Mouse (Mus musculus) forebrain, embryonic 10.5 days (tissue): Measurements from ENCODE around the gene Sapcd1. TPM values are rescaled to one million over a fixed set of nuclear protein-coding genes. Genes with fewer than 3 reads are reported as not detected.

Experiments used
- DNase-seq: peaks from one replicate; pipeline ENCODE4 v3.0.0-alpha.2; 2017; ENCODE audit warnings: low spot score; ENCODE audit errors: extremely low spot score
- H3K27ac ChIP-seq: fragments of 300-500 bp; sonication (generic); 2 replicates; pipeline ENCODE4 v1.5.1; 2016; ENCODE audit warnings: mild to moderate bottlenecking
- H3K27me3 ChIP-seq: fragments of 300-500 bp; sonication (generic); 2 replicates; pipeline ENCODE4 v1.6.1; 2016; ENCODE audit warnings: mild to moderate bottlenecking; ENCODE audit not compliant: poor library complexity, severe bottlenecking
- H3K36me3 ChIP-seq: fragments of 300-500 bp; sonication (generic); replicated peaks from 2 replicates; pipeline ENCODE4 v1.6.1; 2016; ENCODE audit warnings: mild to moderate bottlenecking, moderate library complexity
- H3K4me1 ChIP-seq: fragments of 300-500 bp; sonication (generic); 2 replicates; pipeline ENCODE4 v1.6.1; 2016
- H3K4me3 ChIP-seq: fragments of 300-500 bp; sonication (generic); 2 replicates; pipeline ENCODE4 v1.5.1; 2016; ENCODE audit warnings: mild to moderate bottlenecking, moderate library complexity
- H3K9me3 ChIP-seq: fragments of 300-500 bp; sonication (generic); 2 replicates; pipeline ENCODE4 v1.6.1; 2016; ENCODE audit warnings: mild to moderate bottlenecking, moderate library complexity
- WGBS: fragments of 180-500 bp; shearing (Covaris S2); methylation state at CpG from one replicate; pipeline ENCODE4 v1.1.7; 2016; 5-methylcytosine and 5-hydroxymethylcytosine counted together
- polyA plus RNA-seq: library from polyadenylated mRNA; unstranded; fragments of >200 nt; fragmentation: Nextera tagmentation; extraction: Ambion mirVana; gene quantifications from 2 replicates; pipeline ENCODE4 v1.2.1, GENCODE M21; 2016

Sapcd1 gene
- polyA plus RNA-seq = 3.0 and 4.1 TPM in 2 replicates

DNA sequence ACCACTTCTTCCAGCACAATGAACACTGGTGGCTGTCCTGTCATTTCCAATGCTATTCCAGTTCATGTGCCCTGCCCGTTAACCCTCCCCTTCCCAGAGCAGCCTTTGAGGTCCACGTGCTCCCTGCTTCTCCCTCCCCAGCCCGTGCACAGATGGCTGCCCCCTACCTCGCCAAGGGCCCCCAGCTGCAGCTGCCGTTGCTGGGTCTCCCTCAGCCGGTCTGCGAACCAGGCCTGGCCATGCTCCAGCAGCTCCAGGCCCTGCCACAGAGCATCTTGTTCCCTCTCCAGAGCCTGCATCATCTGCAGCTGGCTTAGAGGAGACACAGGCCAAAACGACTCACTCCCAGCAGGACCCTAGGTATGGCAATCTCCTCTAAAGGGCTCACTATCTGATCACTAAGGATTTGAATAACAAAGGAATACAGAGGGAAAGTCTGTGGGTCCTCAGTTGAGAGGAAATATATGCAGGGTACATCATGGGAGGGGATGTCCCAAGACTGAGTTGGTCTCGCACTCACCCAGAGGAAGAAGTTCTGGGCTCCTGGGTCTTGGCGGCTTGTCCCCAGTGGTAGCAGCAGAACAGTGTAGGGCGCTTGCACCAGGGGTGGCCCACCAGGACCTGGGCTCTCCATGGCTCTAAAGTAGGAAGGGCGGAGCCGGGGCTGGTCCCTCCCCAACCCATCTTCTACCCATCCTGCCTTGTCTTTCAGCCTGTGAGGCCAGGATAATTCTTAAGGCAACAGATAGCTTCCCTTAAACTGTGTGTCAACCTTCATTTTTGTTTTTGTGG lies at the start of gene Sapcd1:
Sapcd1 (minus strand) TSS at position 740 of the 792 bp plus-strand sequence.
- Histone ChIP-seq H3K27me3 (0 out of 2 replicates have a peak, but pooled peaks cover 3% of the 10 kb centered on the region), H3K4me1 (peaks cover 60% of the 10 kb centered on the region), H3K4me3 (peak within 1 kb of the TSS; percentile 28), H3K36me3 (no peaks in the 10 kb centered on the region), H3K27ac (peak within 1 kb of the TSS; percentile 80), H3K9me3 (no peaks in the 10 kb centered on the region)
- peak; percentile 19 for DNase-seq
- WGBS = 38% methylated on average over 13 of the region's 13 CpGs

DNA sequence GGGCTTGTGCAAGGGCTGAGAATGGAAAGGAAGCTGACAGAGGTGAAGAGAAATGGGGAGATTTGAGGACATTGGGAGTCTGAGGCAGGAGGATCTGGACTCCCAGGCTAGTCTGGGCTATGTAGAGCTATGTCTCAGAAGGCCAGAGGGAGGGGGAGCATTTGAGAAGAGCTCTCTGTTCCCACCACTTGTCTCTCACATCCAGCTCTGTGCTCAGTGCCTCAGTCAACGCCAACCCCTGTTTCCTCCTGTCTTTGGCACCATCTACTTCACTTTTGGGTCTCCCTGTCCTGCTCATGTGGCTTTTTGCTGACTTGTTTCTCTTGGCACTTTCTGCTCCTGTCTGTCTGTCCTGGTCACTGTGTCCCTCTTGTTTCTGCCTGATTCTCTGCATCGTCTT lies 49.5 kb upstream of the Sapcd1 start:
- 51% methylated on average over 2 of the region's 2 CpGs for WGBS
- no peaks in the 10 kb centered on the region for H3K9me3 ChIP-seq
- no peaks in the 10 kb centered on the region for H3K36me3 ChIP-seq
- peak overlapping the region; percentile 42 for H3K4me3 ChIP-seq
- H3K4me1 ChIP-seq = peaks cover 33% of the 10 kb centered on the region
- H3K27me3 ChIP-seq = peaks cover 37% of the 10 kb centered on the region
- peak overlapping the region; percentile 81 for H3K27ac ChIP-seq
- DNase-seq = no peak

DNA sequence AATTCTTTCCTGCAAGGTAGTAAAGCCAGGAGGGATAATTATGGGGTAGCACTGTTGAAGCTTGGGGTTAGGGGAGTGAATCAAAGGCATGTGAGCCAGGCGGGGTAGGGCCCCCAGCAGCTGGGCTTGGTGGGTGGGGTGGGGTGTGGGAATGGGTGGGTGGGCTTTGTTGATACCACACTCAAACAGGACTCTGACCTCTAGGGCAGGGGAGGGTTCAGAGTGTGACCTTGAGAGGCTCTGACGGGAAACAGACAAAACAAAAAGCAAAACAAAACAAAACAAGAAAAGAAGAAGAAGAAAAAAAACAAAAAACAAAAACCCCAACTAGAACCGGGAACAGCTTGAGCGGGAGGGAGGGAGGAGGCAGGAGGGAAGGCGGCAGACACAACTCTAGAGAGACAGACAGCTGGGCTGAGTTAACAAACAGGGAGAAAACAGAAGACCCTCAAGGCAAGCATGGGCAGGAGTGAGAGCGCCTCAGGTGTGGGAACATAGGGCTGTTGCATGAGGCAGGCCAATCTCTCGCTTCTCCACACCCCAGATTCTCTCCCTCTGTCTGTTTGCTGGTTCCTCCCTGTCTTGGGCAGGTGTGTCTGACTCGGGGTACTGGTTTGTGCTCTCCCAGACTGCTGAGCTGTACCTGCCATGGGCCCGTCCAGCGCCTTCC lies 48.8 kb upstream of the Sapcd1 start, which contains the start of gene Ly6g6e:
Ly6g6e (plus strand) TSS at position 396 of the 670 bp plus-strand sequence.
- Histone ChIP-seq H3K27ac (peak within 1 kb of the TSS; percentile 81), H3K4me1 (peaks cover 33% of the 10 kb centered on the region), H3K27me3 (peaks cover 37% of the 10 kb centered on the region), H3K36me3 (no peaks in the 10 kb centered on the region), H3K4me3 (peak within 1 kb of the TSS; percentile 42), H3K9me3 (no peaks in the 10 kb centered on the region)
- no peak for DNase-seq
- WGBS = 21% methylated on average over 10 of the region's 10 CpGs

GRCm38 (mm10) chr17:35074097-35074496 lies 46.3 kb upstream of the Sapcd1 start:
- H3K27ac ChIP-seq = 0 out of 2 replicates have a peak overlapping the region, but pooled peaks have one; percentile 9
- H3K9me3 ChIP-seq = no peaks in the 10 kb centered on the region
- H3K4me1 ChIP-seq = peaks cover 28% of the 10 kb centered on the region
- DNase-seq = no peak
- H3K36me3 ChIP-seq = no peaks in the 10 kb centered on the region
- H3K4me3 ChIP-seq = no peak overlapping the region
- WGBS = 57% methylated on average over 17 of the region's 17 CpGs
- peaks cover 30% of the 10 kb centered on the region for H3K27me3 ChIP-seq

DNA sequence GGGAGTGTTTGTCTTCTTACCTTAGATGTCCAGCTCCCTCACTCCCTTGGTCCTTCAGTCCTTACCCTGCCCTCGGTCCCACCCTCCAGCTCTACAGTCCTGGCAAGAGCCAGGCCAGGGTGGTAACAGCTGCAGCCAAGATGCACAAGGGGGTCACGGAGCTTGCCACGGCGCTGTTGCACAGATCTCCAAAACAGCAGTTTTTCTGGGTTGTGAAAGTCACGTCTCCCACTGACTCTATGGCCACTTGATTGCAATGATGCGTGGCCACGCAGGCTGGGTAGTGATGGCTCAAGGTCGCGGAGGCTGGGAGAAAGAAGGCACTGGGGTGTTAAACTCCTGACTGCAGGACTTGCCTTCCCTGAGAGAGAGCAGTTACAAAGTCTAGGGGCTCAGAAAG lies 43.6 kb upstream of the Sapcd1 start:
- Histone ChIP-seq H3K4me3 (no peak overlapping the region), H3K36me3 (no peaks in the 10 kb centered on the region), H3K9me3 (no peaks in the 10 kb centered on the region), H3K27ac (no peak overlapping the region), H3K27me3 (peaks cover 33% of the 10 kb centered on the region), H3K4me1 (peaks cover 9% of the 10 kb centered on the region)
- no peak for DNase-seq
- 89% methylated on average over 9 of the region's 9 CpGs for WGBS

DNA sequence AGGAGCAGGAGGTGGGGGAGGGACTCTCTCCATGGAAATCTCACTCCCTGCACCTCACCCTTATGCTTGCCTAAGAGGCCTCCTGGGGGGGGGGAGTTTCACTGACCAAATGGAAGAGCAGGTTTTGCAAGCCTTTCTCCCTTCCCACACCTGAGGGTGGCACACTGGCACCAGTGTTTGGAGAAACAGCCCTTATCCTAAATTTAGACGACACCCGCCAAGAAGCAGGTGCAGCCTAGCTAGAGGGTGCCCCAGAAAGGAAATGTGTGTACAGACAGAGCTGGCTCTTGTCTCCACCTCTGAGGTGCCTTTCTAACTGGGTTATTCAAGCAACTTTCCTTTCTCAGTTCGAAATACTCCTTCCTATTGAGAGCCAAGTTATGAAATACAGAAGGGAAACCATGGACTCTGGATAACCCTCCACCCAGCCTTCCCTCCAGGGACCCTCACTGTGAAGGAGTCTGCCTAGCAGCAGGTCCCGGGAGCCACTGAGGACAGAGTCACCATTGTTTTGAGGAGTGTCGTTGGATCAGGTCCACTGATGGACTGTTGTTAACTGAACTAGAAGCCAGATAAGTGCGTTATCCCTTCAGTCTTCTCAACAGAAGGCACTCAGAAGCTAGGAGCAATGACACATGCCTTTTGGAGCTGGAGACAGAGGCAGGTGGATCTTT lies 42.9 kb upstream of the Sapcd1 start:
- Histone ChIP-seq H3K27ac (no peak overlapping the region), H3K9me3 (no peaks in the 10 kb centered on the region), H3K36me3 (no peaks in the 10 kb centered on the region), H3K4me3 (no peak overlapping the region; the same call in 1 of the 2 replicates), H3K27me3 (peaks cover 41% of the 10 kb centered on the region), H3K4me1 (peaks cover 8% of the 10 kb centered on the region)
- 65% methylated on average over 6 of the region's 6 CpGs for WGBS
- no peak for DNase-seq

- H3K4me1 ChIP-seq = peaks cover 24% of the 10 kb centered on the region
- 89% methylated on average over 17 of the region's 17 CpGs for WGBS
- 0 out of 2 replicates have a peak overlapping the region, but pooled peaks have one; percentile 6 for H3K27ac ChIP-seq
- H3K36me3 ChIP-seq = peaks cover 2% of the 10 kb centered on the region
- H3K9me3 ChIP-seq = no peaks in the 10 kb centered on the region
- DNase-seq = no peak
- peaks cover 64% of the 10 kb centered on the region for H3K27me3 ChIP-seq
- H3K4me3 ChIP-seq = no peak overlapping the region
Observed at GRCm38 (mm10) chr17:35068213-35068914, 40.5 kb upstream of the Sapcd1 start.

DNA sequence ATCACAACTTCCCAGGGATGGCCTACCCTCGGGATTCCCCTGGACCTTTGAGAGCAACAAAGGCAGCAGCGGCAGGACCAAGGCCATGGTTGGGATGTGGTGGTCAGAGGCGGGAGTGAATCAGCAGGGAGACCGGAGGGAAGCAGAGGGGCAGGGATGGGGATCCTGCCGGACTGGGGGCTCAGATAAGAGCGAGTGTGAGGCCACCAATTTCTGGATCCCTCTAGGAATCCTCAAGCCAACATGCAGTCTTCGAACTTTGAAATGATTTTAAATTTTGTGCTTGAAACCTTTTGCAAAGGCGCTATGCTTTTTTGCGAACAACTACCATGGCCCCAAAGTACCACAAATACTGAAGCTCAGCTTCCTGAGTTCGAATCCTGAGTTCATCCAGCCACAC lies 38.3 kb upstream of the Sapcd1 start, which contains the start of gene Mpig6b:
Mpig6b (minus strand) TSS at position 101 of the 400 bp plus-strand sequence.
- Histone ChIP-seq H3K4me3 (peak within 1 kb of the TSS; percentile 50), H3K36me3 (peaks cover 24% of the 10 kb centered on the region), H3K4me1 (peaks cover 31% of the 10 kb centered on the region), H3K27me3 (peaks cover 80% of the 10 kb centered on the region), H3K27ac (peak within 1 kb of the TSS; percentile 77), H3K9me3 (no peaks in the 10 kb centered on the region)
- DNase-seq = no peak
- 44% methylated on average over 10 of the region's 10 CpGs for WGBS

DNA sequence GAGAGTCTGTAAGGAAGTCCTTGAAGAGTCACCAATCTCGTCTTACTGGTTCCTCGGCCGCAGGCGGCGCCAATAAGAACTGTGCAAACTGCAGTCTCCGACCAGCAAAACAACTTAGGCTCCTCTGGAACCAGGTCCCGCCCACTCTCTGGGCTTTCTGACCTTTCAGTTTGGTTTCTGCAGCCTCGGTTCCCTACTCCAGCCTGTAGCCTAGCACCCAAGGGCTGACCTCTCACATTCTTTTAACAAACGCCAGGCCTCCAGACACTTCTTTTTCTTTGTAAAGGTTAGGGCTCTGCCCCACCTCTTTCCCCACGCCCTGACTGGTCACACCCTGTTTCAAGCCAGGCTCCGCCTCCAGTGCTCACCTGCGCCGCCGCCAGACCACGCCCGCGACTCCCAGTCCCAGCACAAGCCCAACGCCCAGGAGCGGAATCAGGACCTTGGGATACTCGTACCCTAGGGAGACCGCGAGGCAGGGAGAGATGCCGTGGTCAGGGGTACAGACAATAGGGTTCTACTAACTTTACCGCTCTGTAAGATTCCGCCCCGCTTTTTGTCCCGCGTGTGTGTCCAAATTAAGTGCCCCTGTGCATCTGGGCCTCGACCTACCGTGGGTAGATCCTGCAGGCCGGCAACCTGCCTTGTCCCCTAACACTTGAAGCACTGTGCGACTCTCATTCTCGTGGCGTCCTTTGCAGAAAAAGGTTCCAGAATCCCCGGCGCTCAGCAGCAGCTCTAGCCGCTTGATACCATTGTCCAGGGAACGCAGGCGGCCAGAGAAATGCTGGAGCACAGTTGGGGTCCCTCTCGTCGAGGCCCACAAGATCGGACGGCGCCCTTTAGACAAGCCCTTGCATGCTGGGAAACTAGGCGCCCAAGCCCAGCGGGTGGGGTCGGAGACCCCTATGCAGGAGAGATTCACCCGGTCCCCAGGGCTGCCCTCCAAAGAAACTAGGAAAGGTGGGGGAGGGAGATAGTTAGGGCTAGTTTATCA lies 37.4 kb upstream of the Sapcd1 start, which contains the start of gene Ly6g6c:
Ly6g6c (plus strand) TSS at position 438 of the 997 bp plus-strand sequence.
- no peaks in the 10 kb centered on the region for H3K9me3 ChIP-seq
- peaks cover 39% of the 10 kb centered on the region for H3K4me1 ChIP-seq
- peaks cover 32% of the 10 kb centered on the region for H3K36me3 ChIP-seq
- peak within 1 kb of the TSS; percentile 50 for H3K4me3 ChIP-seq
- DNase-seq = peak; percentile 50
- H3K27ac ChIP-seq = peak within 1 kb of the TSS; percentile 77
- 1% methylated on average over 48 of the region's 48 CpGs for WGBS
- H3K27me3 ChIP-seq = peaks cover 84% of the 10 kb centered on the region

DNA sequence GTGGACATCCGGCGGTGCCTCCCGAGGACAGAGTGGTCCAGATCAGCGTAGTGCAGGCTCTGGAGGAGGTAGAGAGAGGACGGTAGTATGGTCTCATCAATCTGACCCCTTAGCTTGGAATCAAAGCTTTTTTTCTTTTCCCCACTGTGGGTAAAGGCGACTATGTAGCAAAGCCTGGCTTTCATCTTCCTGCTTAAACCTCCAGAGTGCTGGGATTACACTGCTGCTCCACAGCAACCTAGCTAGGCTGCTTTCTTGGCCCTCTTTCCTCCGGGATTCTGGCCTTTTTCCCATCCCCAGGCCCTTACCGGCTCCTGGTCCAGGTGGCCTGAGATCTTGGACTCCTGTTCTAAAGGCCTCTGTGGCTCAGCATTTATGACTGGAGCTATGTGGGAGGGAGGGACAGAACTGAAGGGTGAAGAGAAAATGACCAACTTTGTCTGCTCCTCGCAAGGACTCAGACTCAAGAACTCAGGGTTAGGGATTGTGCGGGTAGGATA lies 36.6 kb upstream of the Sapcd1 start:
- DNase-seq = no peak
- 28% methylated on average over 10 of the region's 10 CpGs for WGBS

DNA sequence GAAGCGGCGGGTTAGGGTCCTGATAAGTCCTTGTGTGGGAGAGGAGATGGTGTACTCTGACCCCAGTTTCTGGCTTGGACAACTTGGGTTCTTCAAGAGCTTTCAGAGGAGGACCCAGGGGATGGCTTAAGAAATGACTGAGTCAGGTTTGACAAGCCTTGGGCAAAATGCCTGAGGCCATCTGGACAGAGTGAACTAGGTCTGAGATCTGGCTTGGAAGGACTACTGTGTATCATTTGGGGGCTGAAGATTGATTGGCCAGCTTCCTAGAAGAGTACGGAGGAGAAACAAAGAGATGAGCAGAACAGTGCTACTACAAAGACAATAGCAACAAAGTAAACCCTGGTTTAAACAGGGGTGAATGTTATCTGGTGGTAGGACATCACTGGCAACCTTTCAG lies 35.6 kb upstream of the Sapcd1 start:
- Histone ChIP-seq H3K4me3 (0 out of 2 replicates have a peak overlapping the region, but pooled peaks have one; percentile 1), H3K4me1 (peaks cover 55% of the 10 kb centered on the region), H3K27ac (no peak overlapping the region), H3K9me3 (no peaks in the 10 kb centered on the region), H3K27me3 (peaks cover 72% of the 10 kb centered on the region), H3K36me3 (peaks cover 35% of the 10 kb centered on the region)
- 92% methylated on average over 3 of the region's 3 CpGs for WGBS
- no peak for DNase-seq

More for the DNA sequence above, 36.6 kb upstream of the Sapcd1 start:
- Histone ChIP-seq H3K4me3 (peak overlapping the region; percentile 50), H3K9me3 (no peaks in the 10 kb centered on the region), H3K4me1 (peaks cover 47% of the 10 kb centered on the region), H3K27ac (peak overlapping the region; percentile 77), H3K27me3 (peaks cover 82% of the 10 kb centered on the region), H3K36me3 (peaks cover 35% of the 10 kb centered on the region)
